Mouse (Mus musculus) inflammation-experienced regulatory T-cells, adult 6 months (primary cell): Measurements from ENCODE around the gene Tmcc3. TPM values are rescaled to one million over a fixed set of nuclear protein-coding genes. Genes with fewer than 3 reads are reported as not detected.
"Not testable (repeated sequence)": the region's sequence is repeated elsewhere in the genome, so short reads cannot be mapped to it uniquely, and the experiment has no call there.

Experiments
- ATAC-seq: one replicate; pipeline ENCODE4 v1.8.0; 2017
- polyA plus RNA-seq, 3 experiments: library from polyadenylated mRNA; unstranded; fragments of 100-300 nt; shearing (Covaris generic); gene quantifications; one replicate each; pipeline ENCODE4 v1.2.1; 2017

The Tmcc3 gene
- polyA plus RNA-seq, 3 experiments from 2014 or later: 0.38 to 1.6 (median 1.0) TPM

- ATAC-seq: no peak
Observed at GRCm38 (mm10) chr10:94520306-94521106, 208.8 kb downstream of the Tmcc3 start.

- no peak for ATAC-seq
Observed at GRCm38 (mm10) chr10:94521107-94521401, 209.3 kb downstream of the Tmcc3 start.

GRCm38 (mm10) chr10:94521776-94522175, 210.0 kb downstream of the Tmcc3 start:
- no peak for ATAC-seq

- ATAC-seq: no peak
Observed at GRCm38 (mm10) chr10:94523297-94523696, 211.5 kb downstream of the Tmcc3 start.

- ATAC-seq: peak; percentile 44
Observed at GRCm38 (mm10) chr10:94523711-94524156, 212.0 kb downstream of the Tmcc3 start.

GRCm38 (mm10) chr10:94524966-94525365, 213.2 kb downstream of the Tmcc3 start:
- peak; percentile 67 for ATAC-seq

GRCm38 (mm10) chr10:94525784-94526183, 214.0 kb downstream of the Tmcc3 start:
- no peak for ATAC-seq

GRCm38 (mm10) chr10:94526834-94527233, 215.1 kb downstream of the Tmcc3 start:
- ATAC-seq: no peak

- no peak for ATAC-seq
Observed at GRCm38 (mm10) chr10:94527248-94527647, 215.5 kb downstream of the Tmcc3 start.

- ATAC-seq: no peak
Observed at GRCm38 (mm10) chr10:94530079-94530478, 218.3 kb downstream of the Tmcc3 start.

- no peak for ATAC-seq
Observed at GRCm38 (mm10) chr10:94531482-94531881, 219.7 kb downstream of the Tmcc3 start.

GRCm38 (mm10) chr10:94533081-94533724, 221.5 kb downstream of the Tmcc3 start:
- ATAC-seq: no peak

GRCm38 (mm10) chr10:94538623-94539022, 226.9 kb downstream of the Tmcc3 start:
- ATAC-seq: not testable (repeated sequence)

- no peak for ATAC-seq
Observed at GRCm38 (mm10) chr10:94540241-94540640, 228.5 kb downstream of the Tmcc3 start.

- no peak for ATAC-seq
Observed at GRCm38 (mm10) chr10:94543956-94544355, 232.2 kb downstream of the Tmcc3 start.

- no peak for ATAC-seq
Observed at GRCm38 (mm10) chr10:94544803-94545202, 233.1 kb downstream of the Tmcc3 start.

- ATAC-seq: peak; percentile 92
Observed at GRCm38 (mm10) chr10:94545259-94546019, 233.7 kb downstream of the Tmcc3 start.

GRCm38 (mm10) chr10:94546617-94547016, 234.9 kb downstream of the Tmcc3 start:
- ATAC-seq: no peak

GRCm38 (mm10) chr10:94549511-94550232, 237.9 kb downstream of the Tmcc3 start:
- ATAC-seq: no peak

- no peak for ATAC-seq
Observed at GRCm38 (mm10) chr10:94550649-94551048, 238.9 kb downstream of the Tmcc3 start.

GRCm38 (mm10) chr10:94551065-94551464, 239.3 kb downstream of the Tmcc3 start:
- ATAC-seq: no peak

GRCm38 (mm10) chr10:94551511-94551910, 239.8 kb downstream of the Tmcc3 start:
- no peak for ATAC-seq
